Mouse (Mus musculus) urinary bladder, postnatal 25 days (tissue): ENCODE data around the gene Kcnf1.

Experiments
- DNase-seq: peaks from one replicate; pipeline ENCODE4 v3.0.0; 2022; ENCODE audit warnings: low spot score

Kcnf1 gene

DNA sequence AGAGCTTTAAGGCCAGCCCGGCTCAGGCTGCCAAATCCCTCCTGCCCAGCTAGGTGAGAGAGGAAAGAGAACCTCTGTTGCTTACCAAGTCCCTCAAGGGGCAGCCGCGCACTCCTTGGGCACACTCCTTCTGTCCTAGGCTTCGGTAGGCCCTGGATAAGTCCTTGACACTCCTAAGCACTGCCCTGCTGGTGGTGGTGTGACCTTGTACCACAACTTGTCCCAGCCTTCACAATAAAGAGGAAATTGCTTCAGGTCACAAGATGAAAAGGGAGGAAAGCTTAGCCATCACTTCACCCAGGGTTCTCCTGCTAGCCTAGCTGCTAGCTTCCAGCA, at the start of gene Kcnf1:
Gene Kcnf1, minus strand, starts transcription at position 132 of the 336 bp plus-strand sequence.
- no peak for DNase-seq

- DNase-seq: no peak
These were observed 48.3 kb upstream of the Kcnf1 start for GRCm38 (mm10) chr12:17225012-17225411.

- DNase-seq: no peak
These were observed 46.4 kb upstream of the Kcnf1 start for GRCm38 (mm10) chr12:17223050-17223449.

GRCm38 (mm10) chr12:17221891-17222428, 45.3 kb upstream of the Kcnf1 start:
- DNase-seq: peak; percentile 12

DNA sequence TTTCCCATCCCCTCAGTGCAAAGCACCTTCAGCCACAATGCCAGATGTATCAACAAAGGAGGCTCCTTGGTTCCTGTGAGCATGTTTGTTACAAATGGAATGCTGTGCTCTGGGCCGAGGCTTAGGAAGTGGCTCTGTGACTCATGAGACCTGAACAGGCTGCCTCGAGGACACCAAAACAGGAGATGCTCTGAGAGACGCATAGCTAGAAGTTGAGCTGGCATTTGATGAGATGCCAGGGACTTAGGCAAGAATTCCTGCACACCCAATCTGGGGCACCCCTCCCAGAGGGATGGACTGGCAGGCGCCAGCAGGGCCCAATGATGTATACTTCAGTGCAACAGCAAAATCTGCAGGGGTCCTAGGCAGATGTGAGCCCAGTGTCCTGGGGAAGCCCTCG, 43.9 kb upstream of the Kcnf1 start:
- peak; percentile 8 for DNase-seq

DNA sequence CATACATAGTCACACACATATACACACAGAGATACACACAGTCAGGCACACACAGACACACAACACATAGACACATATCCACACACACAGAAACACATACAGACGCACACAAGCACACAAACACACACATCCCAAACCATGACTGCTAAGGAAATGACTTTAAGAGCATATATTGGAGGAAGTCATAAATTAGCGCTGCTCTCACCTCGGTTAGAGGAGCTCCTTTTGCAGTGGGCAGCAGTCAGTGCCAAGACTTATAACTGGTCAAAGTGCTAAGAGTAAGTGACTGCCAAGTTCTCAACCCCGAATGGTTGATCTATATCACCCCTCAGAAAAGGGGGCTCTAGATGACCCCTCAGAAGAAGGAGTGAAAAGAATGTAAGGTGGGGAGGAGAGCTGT, 42.4 kb upstream of the Kcnf1 start:
- no peak for DNase-seq

DNA sequence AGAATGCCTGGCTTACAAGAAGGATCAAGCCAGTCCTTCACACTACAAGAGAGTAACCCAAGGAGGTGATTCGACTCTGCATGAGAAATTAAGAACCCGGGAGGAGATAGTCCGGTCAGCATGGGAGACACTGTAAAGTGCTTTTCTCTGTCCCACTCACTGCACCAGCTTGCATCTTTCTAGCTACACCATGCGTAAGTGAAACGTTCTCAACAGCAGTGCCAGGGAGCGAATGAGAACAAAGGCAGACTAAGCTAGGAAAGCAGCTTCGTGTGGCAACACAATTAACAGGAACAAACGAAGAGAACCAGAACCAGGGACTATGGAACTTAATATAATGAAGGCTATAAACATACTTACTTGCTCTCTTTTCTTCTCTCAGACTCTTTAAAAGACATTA, 41.7 kb upstream of the Kcnf1 start:
- no peak for DNase-seq

- DNase-seq: no peak
These were observed 39.1 kb upstream of the Kcnf1 start for GRCm38 (mm10) chr12:17215751-17216150.

DNA sequence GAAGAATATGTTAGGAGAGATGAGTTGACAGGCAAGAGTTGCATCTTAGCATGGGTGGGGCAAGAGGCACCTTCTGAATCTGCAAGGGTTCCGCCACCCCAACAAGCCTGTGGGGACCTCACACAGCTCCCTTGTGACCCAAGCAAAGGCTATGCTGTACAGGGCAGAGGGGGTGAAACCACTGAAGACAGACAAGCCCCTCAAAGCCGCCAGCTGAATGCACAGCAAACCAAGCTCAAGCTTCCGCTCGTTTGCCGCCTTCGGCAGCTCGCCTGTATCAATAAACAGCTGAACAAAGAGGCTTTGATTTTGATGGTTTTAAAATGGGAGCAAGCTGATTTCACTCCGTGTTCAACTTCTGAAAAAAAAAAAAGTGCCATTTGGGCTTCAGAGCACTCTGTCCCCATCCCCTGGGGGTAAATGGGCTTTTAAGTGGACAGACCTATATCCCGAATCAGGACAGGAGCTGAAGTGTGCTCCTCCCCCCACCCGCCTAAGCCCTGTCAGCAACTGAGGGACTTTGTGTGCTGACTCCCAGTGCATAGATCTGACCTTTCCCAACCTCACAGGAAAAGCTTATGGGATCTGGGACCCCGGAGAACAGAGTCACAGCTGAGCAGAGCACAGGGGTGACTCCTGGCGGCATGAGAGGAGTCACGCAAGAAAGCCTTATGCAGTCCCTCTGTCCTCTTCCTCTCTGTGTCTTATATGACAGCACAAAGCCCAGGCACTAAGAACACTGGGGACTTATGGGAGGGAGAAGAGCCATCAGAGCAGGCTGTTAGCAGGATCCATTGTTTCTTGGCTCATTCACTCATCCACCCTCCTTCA, 26.0 kb upstream of the Kcnf1 start:
- DNase-seq: no peak

DNA sequence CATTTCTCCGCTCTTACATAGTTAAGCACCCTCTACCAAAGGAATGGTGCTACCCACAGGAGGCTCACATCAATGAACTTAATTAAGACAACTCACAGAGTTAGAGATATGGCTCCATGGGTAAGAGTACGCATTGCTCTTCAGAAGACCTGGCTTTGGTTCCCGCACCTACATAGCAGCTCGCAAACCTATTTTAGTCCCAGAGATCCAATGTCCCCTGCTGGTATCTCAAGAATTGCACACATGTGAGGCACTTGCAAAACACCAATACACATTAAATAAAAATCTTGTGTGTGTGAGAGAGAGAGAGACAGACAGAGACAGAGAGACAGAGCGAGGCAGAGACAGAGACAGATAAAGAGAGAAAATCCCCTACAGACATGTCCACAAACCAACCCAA, 21.9 kb upstream of the Kcnf1 start:
- DNase-seq: no peak

DNA sequence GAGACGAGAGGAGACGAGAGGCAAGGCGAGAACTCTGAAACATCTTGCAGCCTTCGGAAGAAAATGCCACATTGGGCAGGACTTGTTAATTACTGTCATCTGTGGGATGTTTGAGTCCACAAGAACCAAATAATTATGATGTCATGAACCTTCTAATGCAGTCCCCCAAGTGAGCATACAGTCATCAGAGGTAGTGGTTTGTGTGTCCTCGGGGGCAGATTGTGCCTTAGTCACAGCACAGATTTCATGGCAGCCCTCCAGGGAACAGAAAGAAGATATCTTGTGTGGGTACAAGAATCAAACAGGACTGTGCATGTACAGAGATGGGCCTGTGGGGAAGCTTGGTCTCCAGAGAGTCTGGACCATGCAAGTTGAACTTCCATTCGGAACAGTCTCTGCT, 17.5 kb upstream of the Kcnf1 start:
- DNase-seq: no peak

- DNase-seq: no peak
These were observed 16.6 kb upstream of the Kcnf1 start for GRCm38 (mm10) chr12:17193311-17193710.

GRCm38 (mm10) chr12:17192887-17193286, 16.2 kb upstream of the Kcnf1 start:
- no peak for DNase-seq

GRCm38 (mm10) chr12:17184303-17184775, 7.7 kb upstream of the Kcnf1 start:
- peak; percentile 49 for DNase-seq

DNA sequence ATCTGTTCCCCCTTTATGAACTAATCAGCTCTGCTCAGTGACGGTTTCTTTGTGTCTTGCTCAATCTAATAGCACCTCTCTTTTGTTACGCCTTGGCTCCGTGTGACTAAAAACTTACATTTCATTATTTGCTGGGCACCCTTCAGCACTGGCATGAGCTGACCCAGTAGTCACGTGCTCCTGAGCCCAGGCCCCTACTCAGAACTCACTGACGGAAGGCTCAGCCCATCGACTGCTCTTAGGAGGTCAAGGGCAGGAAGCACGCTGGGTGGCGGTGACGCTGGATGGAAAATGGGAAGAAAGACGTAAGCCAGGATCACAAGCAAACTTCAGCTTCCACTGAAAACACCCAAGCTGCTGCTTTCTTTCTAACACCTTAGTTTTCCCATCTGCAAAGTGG, 7.1 kb upstream of the Kcnf1 start:
- DNase-seq: no peak

DNA sequence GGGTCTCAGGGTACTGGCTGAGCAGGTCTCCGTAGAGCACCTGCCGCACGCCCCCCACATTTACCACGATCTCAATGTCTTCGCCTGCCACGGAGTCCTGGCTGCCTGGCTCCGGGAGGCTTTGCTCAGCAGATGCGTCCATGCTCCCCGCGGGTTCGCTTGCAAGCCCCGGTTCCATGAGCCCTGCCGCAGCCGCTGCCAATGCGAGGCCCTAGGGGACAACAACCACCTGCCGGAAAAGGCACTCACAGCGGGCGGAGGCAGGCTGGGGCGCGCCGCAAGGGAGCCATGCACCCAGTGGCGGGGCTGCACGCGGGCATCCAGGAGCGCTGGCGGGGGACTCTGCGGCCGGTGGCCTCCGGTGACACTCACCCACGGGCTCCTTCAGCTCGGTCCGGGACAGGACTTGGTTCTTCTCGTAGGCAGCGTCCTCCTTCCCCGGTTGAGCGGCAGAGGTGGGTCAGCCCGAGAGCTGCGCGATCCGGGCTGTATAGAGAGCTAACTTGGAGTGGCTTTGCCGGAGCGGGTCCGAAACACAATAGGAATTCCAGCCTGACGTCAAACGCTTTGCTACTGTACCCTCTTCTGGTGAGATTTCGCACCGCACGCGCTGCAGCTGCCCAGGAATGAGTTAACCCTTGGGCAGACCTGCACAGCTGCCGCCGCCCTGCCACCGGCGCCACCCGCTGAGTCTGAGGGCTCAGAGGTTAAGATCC, 489 bp downstream of the Kcnf1 start:
- peak; percentile 9 for DNase-seq

DNA sequence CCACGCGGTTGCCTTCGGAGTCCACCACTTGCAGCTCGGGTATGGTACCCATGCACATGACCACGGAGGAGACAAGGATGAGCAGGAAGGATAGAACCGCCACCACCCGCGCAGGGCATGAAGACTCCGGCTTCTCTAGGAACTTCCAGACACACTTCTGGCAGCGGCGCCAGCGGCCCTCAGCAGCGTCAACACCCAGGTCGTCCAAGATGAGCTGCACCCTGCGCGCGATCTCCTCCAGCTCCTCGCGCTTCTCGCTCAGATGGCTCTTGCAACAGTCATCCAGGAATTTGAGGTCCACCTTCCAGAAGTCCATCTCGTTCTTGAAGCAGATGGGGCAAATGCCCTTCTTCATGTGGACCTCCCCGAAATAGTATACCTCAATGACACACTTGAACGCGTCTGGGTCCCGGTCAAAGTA, 1.1 kb downstream of the Kcnf1 start:
- no peak for DNase-seq

DNA sequence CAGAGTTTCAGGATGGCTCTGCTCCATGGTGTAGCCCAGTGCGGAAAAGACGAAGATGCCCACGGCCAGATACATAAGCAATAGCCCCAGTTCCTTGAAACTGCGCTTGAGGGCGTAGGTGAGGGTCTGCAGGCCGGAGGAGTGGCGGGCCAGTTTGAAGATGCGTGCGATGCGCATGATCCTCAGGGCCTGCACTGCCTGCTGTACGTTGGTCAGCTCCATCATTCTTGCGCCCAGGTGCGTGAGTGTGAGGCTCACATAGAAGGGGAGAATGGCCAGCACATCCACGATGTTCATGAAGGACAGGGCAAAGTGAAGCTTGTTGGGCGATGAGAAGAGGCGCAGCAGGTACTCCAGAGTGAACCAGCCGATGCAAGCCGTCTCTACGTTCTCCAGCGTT, 1.6 kb downstream of the Kcnf1 start:
- no peak for DNase-seq

GRCm38 (mm10) chr12:17174134-17174893, 2.4 kb downstream of the Kcnf1 start:
- no peak for DNase-seq

GRCm38 (mm10) chr12:17170406-17170805, 6.3 kb downstream of the Kcnf1 start:
- DNase-seq: no peak

DNA sequence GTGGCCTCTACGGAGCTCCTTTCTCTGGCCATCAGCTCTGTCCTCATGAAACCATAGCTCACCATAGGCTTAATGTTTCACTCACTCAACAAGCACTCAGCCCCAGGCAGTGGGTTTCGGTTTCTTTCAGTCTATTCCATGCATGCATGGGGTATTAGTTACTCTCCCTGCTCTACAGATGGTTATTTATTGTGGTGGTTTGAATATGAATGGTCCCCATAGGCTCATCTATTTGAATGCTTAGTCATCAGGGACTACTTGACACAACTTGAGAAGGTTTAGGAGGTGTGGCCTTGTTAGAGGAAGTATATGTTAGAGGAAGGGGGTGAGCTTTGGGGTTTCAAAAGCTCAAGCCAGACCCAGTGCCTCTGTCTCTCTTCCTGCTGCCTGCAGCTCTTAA, 10.6 kb downstream of the Kcnf1 start:
- DNase-seq: no peak

GRCm38 (mm10) chr12:17163996-17164395, 12.7 kb downstream of the Kcnf1 start:
- no peak for DNase-seq
